Mouse (Mus musculus): ENCODE results near the gene Impad1. TPM values are rescaled to one million over a fixed set of nuclear protein-coding genes. Genes with fewer than 3 reads are reported as not detected.

Gene Impad1
- polyA plus RNA-seq (2012; rRNA removed), result 34.8 and 35.1 TPM in 2 replicates

DNA sequence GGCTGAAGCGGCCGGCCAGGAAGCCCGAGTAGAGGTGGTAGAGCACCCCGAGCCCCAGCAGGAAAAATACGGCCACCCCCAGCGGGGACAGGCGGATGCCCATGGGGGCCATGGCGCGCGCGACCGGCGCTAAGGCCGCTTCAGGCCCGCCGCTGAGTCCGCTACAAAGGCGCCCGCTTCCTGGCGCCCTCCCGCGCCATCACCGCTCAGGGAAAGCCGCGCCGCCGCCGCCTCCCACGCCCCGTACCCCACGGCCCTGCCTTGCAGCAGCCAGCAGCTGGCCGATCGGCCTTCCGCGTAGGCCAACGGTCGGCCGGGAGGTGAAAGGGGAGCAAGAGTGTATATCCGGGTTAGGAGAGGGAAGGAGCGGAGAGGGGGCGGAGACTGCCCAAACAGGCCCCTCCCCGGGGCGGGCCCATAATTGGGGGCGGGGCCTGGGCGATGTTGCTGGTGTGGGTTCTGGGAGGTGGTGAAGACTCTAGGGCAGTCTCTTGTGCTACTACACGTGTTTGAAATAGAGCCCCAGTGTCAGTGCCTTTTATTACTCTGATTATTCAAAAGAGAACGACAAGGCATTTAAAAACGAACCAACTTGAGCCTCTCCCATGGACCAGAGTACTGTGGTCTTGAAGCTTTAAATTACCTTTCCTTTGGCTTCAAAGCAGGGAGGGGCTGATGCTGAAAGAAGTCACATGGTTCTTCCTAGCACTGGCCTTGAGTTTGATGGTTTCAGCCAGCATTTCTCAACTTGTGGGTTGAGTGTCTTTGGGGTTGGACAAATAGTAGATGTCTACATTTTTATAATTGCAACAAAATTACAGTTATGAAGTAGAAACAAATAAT is at the start of gene Impad1:
TSS of gene Impad1 (minus strand) at position 364 of the 843 bp plus-strand sequence.
- peak within 1 kb of the TSS; percentile 92 for H3K4me3 ChIP-seq (ENCODE audit: insufficient read depth, low read length)
- H3K4me1 ChIP-seq (ENCODE audit: control insufficient read depth, insufficient read depth, low read length), result no peaks in the 10 kb centered on the region
- TF ChIP-seq POLR2A (IDR thresholded peaks at IDR 0.05; ENCODE audit: extremely low read depth, insufficient read depth, low read length), result peak; percentile 65; the same call in 1 of the 2 replicates
- TF ChIP-seq CTCF (IDR thresholded peaks at IDR 0.05; ENCODE audit: extremely low read depth, insufficient read depth, low read length), result no peak
- H3K27ac ChIP-seq (ENCODE audit: insufficient read depth, low read length), result peak within 1 kb of the TSS; percentile 49

DNA sequence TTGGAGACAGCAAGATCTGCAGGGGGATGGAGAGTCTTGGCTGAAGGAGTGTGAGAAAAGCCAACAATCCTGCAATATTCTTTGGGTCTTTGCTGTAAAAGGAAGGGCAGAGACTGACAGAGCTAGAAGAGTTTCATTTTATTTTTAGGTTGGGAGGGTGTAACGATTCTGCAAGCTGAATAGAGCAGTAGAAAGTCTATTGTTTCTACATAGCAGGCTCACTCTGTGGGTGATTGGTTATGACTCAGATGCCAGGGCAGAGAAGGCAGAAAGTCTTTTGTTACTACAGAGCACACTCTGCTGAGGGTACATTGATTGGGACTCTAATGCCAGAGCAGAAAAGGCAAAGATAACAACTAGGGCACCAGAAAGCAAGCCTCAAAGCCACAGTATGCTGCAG is 47.0 kb upstream of the Impad1 start:
- no peak overlapping the region; the same call in 1 of the 2 replicates for H3K27ac ChIP-seq (ENCODE audit: insufficient read depth, low read length)
- H3K4me1 ChIP-seq (ENCODE audit: control insufficient read depth, insufficient read depth, low read length), result no peaks in the 10 kb centered on the region; the same call in 1 of the 2 replicates
- TF ChIP-seq CTCF (IDR thresholded peaks at IDR 0.05; ENCODE audit: extremely low read depth, insufficient read depth, low read length) (no peak), POLR2A (IDR thresholded peaks at IDR 0.05; ENCODE audit: extremely low read depth, insufficient read depth, low read length) (no peak)
- no peak overlapping the region for H3K4me3 ChIP-seq (ENCODE audit: insufficient read depth, low read length)

DNA sequence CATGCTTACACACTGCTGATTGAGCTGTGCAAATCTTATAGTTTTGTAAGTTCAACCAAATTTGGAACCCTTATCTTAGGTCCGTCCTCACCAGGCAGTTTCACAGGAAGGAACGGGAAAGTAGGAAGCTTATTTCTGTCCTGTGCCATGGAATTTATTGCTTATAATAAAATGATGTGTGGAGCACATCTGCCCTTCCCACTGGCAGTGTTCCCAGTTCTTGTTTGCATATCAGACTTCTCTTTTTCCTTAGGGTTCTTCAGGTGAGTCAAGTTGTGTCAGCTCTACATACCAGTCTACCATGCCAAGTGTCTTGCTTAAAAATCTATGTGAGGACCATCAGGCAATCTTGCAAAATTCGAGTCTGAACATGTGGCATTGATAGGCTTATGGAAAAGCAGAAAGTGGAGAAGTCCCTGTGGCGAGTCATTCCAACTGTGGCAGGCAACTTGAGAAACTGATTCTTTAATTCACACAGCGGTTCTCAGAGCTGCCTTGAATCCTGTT is 40.7 kb upstream of the Impad1 start:
- Histone ChIP-seq H3K4me3 (ENCODE audit: insufficient read depth, low read length) (no peak overlapping the region), H3K4me1 (ENCODE audit: control insufficient read depth, insufficient read depth, low read length) (no peaks in the 10 kb centered on the region), H3K27ac (ENCODE audit: insufficient read depth, low read length) (no peak overlapping the region)
- TF ChIP-seq POLR2A (IDR thresholded peaks at IDR 0.05; ENCODE audit: extremely low read depth, insufficient read depth, low read length) (no peak), CTCF (IDR thresholded peaks at IDR 0.05; ENCODE audit: extremely low read depth, insufficient read depth, low read length) (no peak)

DNA sequence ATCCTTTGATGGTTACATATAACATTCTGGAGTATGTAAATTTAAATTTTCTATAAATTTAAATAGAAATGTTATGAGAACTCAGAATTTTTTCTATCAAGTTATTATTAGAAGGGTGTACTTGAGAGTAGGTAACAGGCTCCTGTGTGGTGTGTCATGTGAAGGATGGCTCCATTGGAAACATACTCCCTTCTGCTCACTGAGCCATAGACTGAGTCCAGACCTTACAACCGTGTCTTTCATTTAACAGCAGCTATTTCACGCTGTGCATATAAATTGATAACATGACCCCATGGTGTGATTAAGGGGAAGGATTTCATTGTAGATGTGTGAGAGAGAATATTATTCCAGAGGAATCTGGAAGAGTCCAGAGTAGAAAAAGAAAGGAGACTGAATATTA is 35.0 kb upstream of the Impad1 start:
- TF ChIP-seq POLR2A (IDR thresholded peaks at IDR 0.05; ENCODE audit: extremely low read depth, insufficient read depth, low read length) (no peak), CTCF (IDR thresholded peaks at IDR 0.05; ENCODE audit: extremely low read depth, insufficient read depth, low read length) (no peak)
- Histone ChIP-seq H3K27ac (ENCODE audit: insufficient read depth, low read length) (no peak overlapping the region), H3K4me1 (ENCODE audit: control insufficient read depth, insufficient read depth, low read length) (no peaks in the 10 kb centered on the region), H3K4me3 (ENCODE audit: insufficient read depth, low read length) (no peak overlapping the region)

DNA sequence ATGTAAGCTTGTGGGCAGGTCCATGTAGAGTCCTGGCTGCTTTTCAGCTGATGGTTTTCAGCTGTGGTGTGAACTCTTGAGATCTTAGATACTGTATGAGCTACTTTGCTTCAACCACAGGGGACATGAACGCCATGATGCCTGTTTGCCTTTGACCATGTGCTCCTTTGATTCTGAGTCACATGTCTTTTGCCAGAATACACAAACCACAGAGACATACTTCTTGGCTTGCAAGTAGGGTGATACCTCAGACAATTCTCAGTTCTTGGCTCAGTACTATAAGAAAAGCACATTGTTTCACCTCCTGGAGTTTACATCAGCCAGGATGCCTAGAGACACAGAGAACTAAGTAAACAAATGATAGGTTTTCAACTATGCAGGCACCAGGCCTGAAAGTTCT is 29.0 kb upstream of the Impad1 start:
- TF ChIP-seq POLR2A (IDR thresholded peaks at IDR 0.05; ENCODE audit: extremely low read depth, insufficient read depth, low read length) (no peak), CTCF (IDR thresholded peaks at IDR 0.05; ENCODE audit: extremely low read depth, insufficient read depth, low read length) (no peak)
- H3K4me1 ChIP-seq (ENCODE audit: control insufficient read depth, insufficient read depth, low read length), result no peaks in the 10 kb centered on the region
- no peak overlapping the region for H3K27ac ChIP-seq (ENCODE audit: insufficient read depth, low read length)
- H3K4me3 ChIP-seq (ENCODE audit: insufficient read depth, low read length), result no peak overlapping the region

DNA sequence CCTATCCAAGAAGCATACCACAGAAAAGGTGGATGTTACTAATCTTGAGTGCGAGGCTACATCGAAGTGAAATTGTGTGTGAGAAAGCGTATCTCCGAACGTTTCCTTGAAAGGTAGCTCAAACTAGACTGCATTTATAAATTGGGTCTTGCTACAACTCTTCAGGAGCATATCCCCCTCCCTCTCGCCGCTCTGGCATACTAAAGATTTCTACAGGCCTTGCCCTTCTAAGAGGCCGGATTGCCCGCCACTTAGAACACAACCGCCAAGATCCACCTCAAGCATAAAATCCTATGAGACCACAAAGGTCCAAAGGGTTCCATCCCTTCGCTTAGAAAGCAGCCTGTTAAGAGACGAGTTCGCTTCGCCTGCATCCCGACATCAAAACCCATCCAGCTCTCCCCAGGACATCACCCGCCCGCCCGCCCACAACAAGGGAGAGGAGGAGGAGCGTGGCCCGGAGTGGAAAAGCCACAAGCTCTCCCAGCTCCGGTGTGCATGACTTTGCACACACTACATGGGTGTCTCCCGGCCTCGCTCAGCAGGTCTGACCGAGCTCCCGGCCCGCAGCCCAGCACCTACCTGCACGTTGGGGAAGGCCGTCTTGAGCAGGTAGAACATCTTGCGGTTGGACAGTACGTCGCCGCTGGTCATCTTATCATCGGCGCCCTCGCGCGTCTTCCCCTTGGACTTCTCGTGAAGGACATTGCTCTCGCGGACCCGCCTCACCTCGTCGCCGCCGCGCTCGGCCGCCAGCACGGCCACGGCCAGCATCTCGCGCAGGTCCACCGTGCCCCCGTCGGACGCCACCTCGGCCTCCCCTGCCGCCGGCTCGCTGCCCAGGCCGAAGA is 789 bp downstream of the Impad1 start:
- TF ChIP-seq CTCF (IDR thresholded peaks at IDR 0.05; ENCODE audit: extremely low read depth, insufficient read depth, low read length) (no peak), POLR2A (IDR thresholded peaks at IDR 0.05; ENCODE audit: extremely low read depth, insufficient read depth, low read length) (no peak; the same call in 1 of the 2 replicates)
- peak overlapping the region; percentile 92 for H3K4me3 ChIP-seq (ENCODE audit: insufficient read depth, low read length)

DNA sequence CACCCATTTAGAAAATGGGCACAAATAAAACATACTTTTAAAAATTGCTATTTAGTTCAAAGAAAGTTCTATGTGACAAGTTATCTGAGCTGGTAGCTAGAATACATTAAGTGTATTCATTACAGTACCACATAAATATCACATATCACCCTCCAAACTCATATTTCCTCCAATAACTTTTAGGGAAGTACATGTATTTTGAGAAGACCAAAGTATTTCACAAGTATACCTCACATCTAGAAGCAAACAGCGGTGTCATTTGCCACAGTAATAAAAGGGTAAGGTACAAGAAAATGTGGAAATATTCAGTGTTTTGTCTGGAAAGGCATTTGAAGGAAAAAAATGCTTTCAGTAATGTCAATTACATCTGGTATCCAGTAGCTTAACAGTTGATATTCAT is 2.0 kb downstream of the Impad1 start:
- Histone ChIP-seq H3K4me3 (ENCODE audit: insufficient read depth, low read length) (peak overlapping the region; percentile 92; the same call in 1 of the 2 replicates), H3K27ac (ENCODE audit: insufficient read depth, low read length) (no peak overlapping the region), H3K4me1 (ENCODE audit: control insufficient read depth, insufficient read depth, low read length) (no peaks in the 10 kb centered on the region)
- no peak for TF ChIP-seq POLR2A (IDR thresholded peaks at IDR 0.05; ENCODE audit: extremely low read depth, insufficient read depth, low read length)
- TF ChIP-seq CTCF (IDR thresholded peaks at IDR 0.05; ENCODE audit: extremely low read depth, insufficient read depth, low read length), result no peak

More for the DNA sequence above, 789 bp downstream of the Impad1 start:
- Histone ChIP-seq H3K27ac (ENCODE audit: insufficient read depth, low read length) (peak overlapping the region; percentile 49), H3K4me1 (ENCODE audit: control insufficient read depth, insufficient read depth, low read length) (no peaks in the 10 kb centered on the region)

DNA sequence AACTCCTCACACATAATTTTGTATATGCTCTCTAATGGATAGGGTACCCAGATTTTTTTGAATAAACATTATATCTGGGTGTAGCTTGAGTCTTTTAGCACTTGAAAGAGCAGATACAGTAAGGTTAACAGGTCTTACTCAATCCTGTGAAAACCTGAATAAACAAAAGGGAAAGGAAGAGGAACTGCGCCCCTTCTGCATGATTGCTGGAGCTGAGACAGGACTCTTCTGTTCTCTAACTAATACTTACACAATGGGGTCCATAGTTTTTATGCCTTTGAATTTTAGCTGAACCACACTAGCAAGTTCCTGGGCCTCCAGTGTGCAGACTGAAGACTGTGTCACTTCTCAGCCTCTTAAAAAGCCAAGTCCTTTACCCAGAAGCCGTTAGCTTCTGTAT is 8.0 kb downstream of the Impad1 start:
- H3K27ac ChIP-seq (ENCODE audit: insufficient read depth, low read length), result no peak overlapping the region
- H3K4me3 ChIP-seq (ENCODE audit: insufficient read depth, low read length), result no peak overlapping the region
- H3K4me1 ChIP-seq (ENCODE audit: control insufficient read depth, insufficient read depth, low read length), result no peaks in the 10 kb centered on the region
- TF ChIP-seq CTCF (IDR thresholded peaks at IDR 0.05; ENCODE audit: extremely low read depth, insufficient read depth, low read length), result no peak
- TF ChIP-seq POLR2A (IDR thresholded peaks at IDR 0.05; ENCODE audit: extremely low read depth, insufficient read depth, low read length), result no peak

DNA sequence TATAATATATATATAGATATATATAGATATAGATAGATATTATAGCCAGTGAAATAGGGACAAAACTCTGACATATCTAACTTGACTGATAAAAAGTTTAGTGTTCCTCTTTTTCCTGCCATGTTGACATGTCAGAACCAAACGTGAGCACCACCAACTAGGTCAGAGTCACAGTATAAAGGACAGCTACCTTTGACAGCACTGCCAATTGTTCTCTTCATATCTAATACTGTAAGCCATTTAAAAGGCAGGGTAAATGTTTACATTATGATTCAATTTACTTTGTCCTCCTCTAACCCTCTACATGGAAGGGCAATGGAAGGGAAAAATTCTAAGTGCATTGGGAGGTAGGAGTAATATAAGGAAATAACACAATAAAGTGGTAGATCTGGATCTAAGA is 8.8 kb downstream of the Impad1 start:
- Histone ChIP-seq H3K4me3 (ENCODE audit: insufficient read depth, low read length) (no peak overlapping the region), H3K4me1 (ENCODE audit: control insufficient read depth, insufficient read depth, low read length) (no peaks in the 10 kb centered on the region), H3K27ac (ENCODE audit: insufficient read depth, low read length) (no peak overlapping the region)
- TF ChIP-seq POLR2A (IDR thresholded peaks at IDR 0.05; ENCODE audit: extremely low read depth, insufficient read depth, low read length) (no peak), CTCF (IDR thresholded peaks at IDR 0.05; ENCODE audit: extremely low read depth, insufficient read depth, low read length) (no peak)

Data from cortical plate, adult 2 months (tissue).